ENCODE assay signal across 9 mouse cellular contexts in the genomic region with DNA sequence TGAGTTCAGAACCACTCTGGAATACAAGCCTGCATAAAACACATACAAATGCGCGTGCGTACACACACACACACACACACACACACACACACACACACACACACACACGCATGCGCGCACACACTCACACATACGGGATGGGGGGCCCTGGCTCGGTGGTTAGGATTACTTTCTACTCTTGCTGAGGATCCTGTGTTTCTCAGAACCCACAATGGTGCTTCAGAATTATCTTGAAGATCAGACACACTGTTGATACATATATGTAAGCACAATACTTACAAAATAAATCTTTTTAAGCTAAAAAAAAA. TPM values are rescaled to one million over a fixed set of nuclear protein-coding genes. Genes with fewer than 3 reads are reported as not detected.
DNase-seq lines count a peak whose midpoint lies in the region; ATAC-seq and TF ChIP-seq lines count a peak whose summit lies in the region.
"Had no signal": no experiment of that assay in that cellular context is flagged by ENCODE, and none has a peak within 500 bp of the region (broad histone marks: within the 10 kb centered on the region; RNA-seq: fewer than 3 reads in every experiment).

No protein-coding gene starts in this region.

- no peaks in the 10 kb centered on the region for H3K9me3 ChIP-seq in hindbrain, embryonic 12.5 days (replicated peaks)
- H3K9me3 ChIP-seq in midbrain, embryonic 11.5 days (ENCODE audit: control insufficient read depth, low read length), result no peaks in the 10 kb centered on the region

- H3K4me1 ChIP-seq in kidney, adult 2 months (ENCODE audit: control insufficient read depth, insufficient read depth, low read length), result peaks cover 4% of the 10 kb centered on the region; the same call in 1 of the 2 replicates
- no peaks in the 10 kb centered on the region; the same call in 1 of the 2 replicates for H3K4me1 ChIP-seq in bone marrow, adult 2 months (ENCODE audit: control insufficient read depth, insufficient read depth, low read length)
- H3K4me1 ChIP-seq in hindbrain, embryonic 12.5 days, result peaks cover 16% of the 10 kb centered on the region
- peaks cover 12% of the 10 kb centered on the region for H3K4me1 ChIP-seq in midbrain, embryonic 11.5 days (ENCODE audit: control insufficient read depth, insufficient read depth, low read length)

- H3K9ac ChIP-seq in hindbrain, embryonic 12.5 days, result no peak overlapping the region
- H3K9ac ChIP-seq in midbrain, embryonic 11.5 days (ENCODE audit: low read length), result no peak overlapping the region

- peak overlapping the region; percentile 73; the same call in 1 of the 2 replicates for H3K4me2 ChIP-seq in hindbrain, embryonic 12.5 days (replicated peaks)
- peak overlapping the region; percentile 35; the same call in 1 of the 2 replicates for H3K4me2 ChIP-seq in midbrain, embryonic 11.5 days

- TF ChIP-seq POLR2A in kidney, adult 2 months (IDR thresholded peaks at IDR 0.05; ENCODE audit: low read depth, low read length), result no peak
- TF ChIP-seq POLR2A in bone marrow, adult 2 months (IDR thresholded peaks at IDR 0.05; ENCODE audit: borderline replicate concordance, control insufficient read depth, low read depth, low read length), result no peak

- WGBS in kidney, adult 2 months, result 68% methylated on average over 8 of the region's 8 CpGs
- WGBS in bone marrow, adult 2 months, result 82% methylated on average over 8 of the region's 8 CpGs
- 88% methylated on average over 8 of the region's 8 CpGs for WGBS in hindbrain, embryonic 12.5 days
- WGBS in midbrain, embryonic 11.5 days, result 85% methylated on average over 8 of the region's 8 CpGs

- no peak overlapping the region for H3K4me3 ChIP-seq in kidney, adult 2 months (ENCODE audit: insufficient read depth, low read depth, low read length)
- peak overlapping the region; percentile 62 for H3K4me3 ChIP-seq in bone marrow, adult 2 months (replicated peaks; ENCODE audit: control insufficient read depth, low read depth, low read length)
- H3K4me3 ChIP-seq in hindbrain, embryonic 12.5 days, result no peak overlapping the region
- H3K4me3 ChIP-seq in midbrain, embryonic 11.5 days (ENCODE audit: low read depth, low read length), result 0 out of 2 replicates have a peak overlapping the region, but pooled peaks have one; percentile 79

- no peak for DNase-seq in kidney, adult 2 months
- no peak for DNase-seq in kidney, adult 8-10 months
- DNase-seq in midbrain, embryonic 11.5 days (ENCODE audit: low spot score, missing footprints), result no peak
- DNase-seq in c-Kit-positive CD71-positive TER-119-positive erythroid progenitor cells, embryonic 14.5 days (ENCODE audit: low spot score), result no peak
- DNase-seq in frontal cortex, postnatal 10 days (ENCODE audit: low spot score in 2 of 2), result no peak
- DNase-seq in spleen, adult 12 weeks (ENCODE audit: low spot score), result no peak

- no peaks in the 10 kb centered on the region for H3K27me3 ChIP-seq in kidney, adult 2 months (replicated peaks; ENCODE audit: control insufficient read depth, insufficient read depth, low read length)
- H3K27me3 ChIP-seq in hindbrain, embryonic 12.5 days, result peaks cover 4% of the 10 kb centered on the region; the same call in 1 of the 2 replicates
- no peaks in the 10 kb centered on the region for H3K27me3 ChIP-seq in midbrain, embryonic 11.5 days (ENCODE audit: control insufficient read depth, insufficient read depth, low read length)
- H3K27me3 ChIP-seq: Patski had no signal

- H3K27ac ChIP-seq in kidney, adult 2 months (ENCODE audit: insufficient read depth, low read depth, low read length), result peak overlapping the region; percentile 96; the same call in 1 of the 2 replicates
- no peak overlapping the region for H3K27ac ChIP-seq in bone marrow, adult 2 months (ENCODE audit: control insufficient read depth, insufficient read depth, low read depth, low read length, poor library complexity)
- no peak overlapping the region for H3K27ac ChIP-seq in hindbrain, embryonic 12.5 days
- no peak overlapping the region for H3K27ac ChIP-seq in midbrain, embryonic 11.5 days (ENCODE audit: low read depth, low read length)

- ATAC-seq in hindbrain, embryonic 12.5 days (ENCODE audit: low FRiP score), result no peak
- ATAC-seq in midbrain, embryonic 11.5 days (ENCODE audit: low FRiP score), result peak; percentile 31; the same call in 1 of the 2 replicates

- H3K36me3 ChIP-seq in kidney, adult 2 months (ENCODE audit: control insufficient read depth, insufficient read depth, low read length), result no peaks in the 10 kb centered on the region
- H3K36me3 ChIP-seq in hindbrain, embryonic 12.5 days, result no peaks in the 10 kb centered on the region
- no peaks in the 10 kb centered on the region for H3K36me3 ChIP-seq in midbrain, embryonic 11.5 days (ENCODE audit: control insufficient read depth, insufficient read depth, low read length)

- no peak for TF ChIP-seq CTCF in kidney, adult 2 months (conservative IDR thresholded peaks at IDR 0.05; ENCODE audit: insufficient read depth, insufficient read length, low read depth, low read length)
- no peak for TF ChIP-seq CTCF in bone marrow, adult 2 months (IDR thresholded peaks at IDR 0.05; ENCODE audit: control insufficient read depth, insufficient read depth, low read length)

RNA-seq across cellular contexts. Expression of gene Ubac1, which starts 0.7 kb away (rescaled TPM):
- polyA plus RNA-seq in kidney, adult 2 months (2012; rRNA removed), result 63.4 and 65.8 TPM in 2 replicates
- polyA plus RNA-seq in bone marrow, adult 2 months (2011; ENCODE audit: insufficient read depth, insufficient read length, low replicate concordance, missing spikeins), result 452 and 465 TPM in 2 replicates
- 98.4 and 102 TPM in 2 replicates for polyA plus RNA-seq in hindbrain, embryonic 12.5 days (2016; fragmentation: Nextera tagmentation; extraction: Ambion mirVana)
- polyA plus RNA-seq in midbrain, embryonic 11.5 days (2014; fragmentation: Nextera tagmentation; extraction: Ambion mirVana), result 96.1 and 101 TPM in 2 replicates

RNA-seq across cellular contexts. Expression of gene Camsap1, which starts 39.1 kb away (rescaled TPM):
- 6.3 and 7.1 TPM in 2 replicates for polyA plus RNA-seq in kidney, adult 2 months (2012; rRNA removed)
- 13.0 and 18.9 TPM in 2 replicates for polyA plus RNA-seq in bone marrow, adult 2 months (2011; ENCODE audit: insufficient read depth, insufficient read length, low replicate concordance, missing spikeins)
- polyA plus RNA-seq in hindbrain, embryonic 12.5 days (2016; fragmentation: Nextera tagmentation; extraction: Ambion mirVana), result 85.5 and 92.7 TPM in 2 replicates
- polyA plus RNA-seq in midbrain, embryonic 11.5 days (2014; fragmentation: Nextera tagmentation; extraction: Ambion mirVana), result 34.4 and 46.8 TPM in 2 replicates

Comparison
In these comparisons a context has a peak if more than half of its experiments do, and no peak if none do; other contexts are left out.
1. H3K4me3 ChIP-seq: peak in bone marrow, adult 2 months (single experiment) and midbrain, embryonic 11.5 days (single experiment); none in kidney, adult 2 months (single experiment) and hindbrain, embryonic 12.5 days (single experiment).